Mouse (Mus musculus): ENCODE measurements around the gene Ankle1. TPM values are rescaled to one million over a fixed set of nuclear protein-coding genes. Genes with fewer than 3 reads are reported as not detected.
A peak's percentile ranks its signal among the peaks of the same experiment; 100 is the strongest.

Ankle1 gene
- polyA plus RNA-seq, 1 experiment from 2014 or later, result 20.8 TPM

DNA sequence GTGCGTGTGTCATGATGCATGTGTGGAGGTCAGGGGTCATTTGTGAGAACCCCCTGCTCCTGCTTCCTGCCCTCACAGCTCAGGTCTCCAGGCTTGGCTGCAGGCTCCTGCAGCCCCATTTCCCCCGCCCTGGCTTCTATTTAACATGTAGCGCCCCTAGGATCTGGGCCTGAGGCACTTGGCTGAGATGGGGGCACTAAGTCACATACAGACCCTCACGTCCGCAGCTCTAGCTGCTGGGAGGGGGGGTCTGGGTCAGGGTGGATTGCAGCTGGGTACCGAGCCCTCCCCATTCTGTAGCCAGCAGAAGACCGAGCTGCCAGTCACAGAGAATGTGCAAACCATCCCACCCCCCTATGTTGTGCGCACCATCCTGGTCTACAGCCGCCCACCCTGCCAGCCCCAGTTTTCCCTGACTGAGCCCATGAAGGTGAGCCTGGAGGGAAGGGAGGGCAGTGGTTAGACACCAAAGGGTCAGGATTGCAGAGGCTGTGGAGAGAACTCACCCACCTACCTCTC, 3.3 kb upstream of the Ankle1 start:
- Histone ChIP-seq H3K4me1 (replicated peaks; ENCODE audit: control insufficient read depth, insufficient read depth, low read length) (peaks cover 10% of the 10 kb centered on the region), H3K27me3 (ENCODE audit: control insufficient read depth, insufficient read depth, low read length) (no peaks in the 10 kb centered on the region), H3K4me2 (replicated peaks; ENCODE audit: low read depth, low read length) (no peak overlapping the region), H3K9ac (ENCODE audit: low read depth, low read length) (no peak overlapping the region), H3K27ac (ENCODE audit: low read depth, low read length) (no peak overlapping the region), H3K36me3 (ENCODE audit: control insufficient read depth, insufficient read depth, low read length) (0 out of 2 replicates have a peak, but pooled peaks cover 7% of the 10 kb centered on the region), H3K9me3 (ENCODE audit: control insufficient read depth, low read length) (no peaks in the 10 kb centered on the region), H3K4me3 (ENCODE audit: low read depth, low read length) (no peak overlapping the region)
- ATAC-seq (ENCODE audit: low FRiP score), result no peak
- 86% methylated on average over 9 of the region's 9 CpGs for WGBS
- DNase-seq (ENCODE audit: low spot score), result no peak

DNA sequence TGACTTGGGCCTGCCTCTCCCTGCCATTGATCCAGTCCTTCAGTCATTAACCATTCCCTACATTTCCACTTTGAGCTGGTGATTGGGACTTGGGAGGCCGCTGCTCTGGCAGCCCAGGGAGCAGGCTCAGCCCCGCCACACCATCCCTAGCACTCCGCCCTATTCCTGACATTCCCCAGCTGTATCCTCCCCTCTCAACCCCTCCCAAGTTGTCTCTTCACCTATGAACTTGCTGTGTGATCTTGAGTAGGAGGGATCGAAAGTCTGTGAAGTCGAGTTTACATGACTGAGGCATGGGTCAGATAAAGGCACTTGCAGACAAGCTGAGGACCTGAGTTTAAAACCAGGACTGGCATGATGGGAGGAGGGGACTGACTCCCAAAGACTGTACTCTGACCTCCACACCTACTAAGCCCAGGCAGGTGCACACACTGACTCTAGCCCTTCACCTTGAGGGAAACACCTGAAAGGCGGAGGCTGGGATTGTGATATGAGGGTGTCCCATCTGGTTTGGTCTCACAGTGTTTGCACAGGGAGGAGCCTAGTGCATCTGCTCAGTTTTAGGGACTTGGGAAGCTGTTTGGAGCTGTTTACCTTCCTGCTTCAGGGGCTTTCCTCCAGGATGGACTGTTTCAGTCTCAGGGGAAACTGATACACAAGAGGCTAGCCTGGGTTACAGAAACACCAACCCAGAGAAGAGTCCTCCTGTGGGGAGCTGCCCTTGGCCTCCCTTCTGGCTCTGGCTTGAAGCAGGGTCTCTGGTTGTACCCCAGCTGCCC, 2.5 kb upstream of the Ankle1 start:
- WGBS, result 88% methylated on average over 6 of the region's 6 CpGs
- Histone ChIP-seq H3K27ac (ENCODE audit: low read depth, low read length) (no peak overlapping the region), H3K4me2 (replicated peaks; ENCODE audit: low read depth, low read length) (no peak overlapping the region), H3K9me3 (ENCODE audit: control insufficient read depth, low read length) (no peaks in the 10 kb centered on the region), H3K36me3 (ENCODE audit: control insufficient read depth, insufficient read depth, low read length) (0 out of 2 replicates have a peak, but pooled peaks cover 7% of the 10 kb centered on the region), H3K4me3 (ENCODE audit: low read depth, low read length) (no peak overlapping the region), H3K27me3 (ENCODE audit: control insufficient read depth, insufficient read depth, low read length) (no peaks in the 10 kb centered on the region), H3K4me1 (replicated peaks; ENCODE audit: control insufficient read depth, insufficient read depth, low read length) (0 out of 2 replicates have a peak, but pooled peaks cover 7% of the 10 kb centered on the region), H3K9ac (ENCODE audit: low read depth, low read length) (no peak overlapping the region)
- ATAC-seq (ENCODE audit: low FRiP score), result no peak
- no peak for DNase-seq (ENCODE audit: low spot score)

DNA sequence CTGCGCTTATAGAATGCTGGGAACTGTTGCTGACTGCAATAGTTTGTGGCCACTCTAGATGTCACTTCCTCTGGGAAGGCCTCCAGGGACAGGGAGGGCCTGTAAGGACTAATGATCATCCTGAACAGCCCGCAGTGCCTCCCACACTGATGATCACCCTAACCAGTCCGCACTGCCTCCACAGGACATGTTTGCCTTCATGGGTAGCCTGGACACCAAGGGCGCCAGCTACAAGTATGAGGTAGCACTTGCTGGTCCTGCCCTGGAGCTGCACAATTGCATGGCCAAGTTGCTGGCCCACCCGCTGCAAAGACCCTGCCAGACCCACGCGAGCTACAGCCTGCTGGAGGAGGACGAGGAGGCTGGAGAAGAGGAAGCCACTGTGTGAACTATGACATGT, 1.8 kb upstream of the Ankle1 start:
- WGBS, result 96% methylated on average over 8 of the region's 8 CpGs
- no peak for DNase-seq (ENCODE audit: low spot score)
- no peak for ATAC-seq (ENCODE audit: low FRiP score)
- no peaks in the 10 kb centered on the region for H3K27me3 ChIP-seq (ENCODE audit: control insufficient read depth, insufficient read depth, low read length)
- 0 out of 2 replicates have a peak, but pooled peaks cover 3% of the 10 kb centered on the region for H3K36me3 ChIP-seq (ENCODE audit: control insufficient read depth, insufficient read depth, low read length)
- H3K4me1 ChIP-seq (replicated peaks; ENCODE audit: control insufficient read depth, insufficient read depth, low read length), result 0 out of 2 replicates have a peak, but pooled peaks cover 7% of the 10 kb centered on the region
- no peak overlapping the region for H3K27ac ChIP-seq (ENCODE audit: low read depth, low read length)
- no peak overlapping the region for H3K9ac ChIP-seq (ENCODE audit: low read depth, low read length)
- no peak overlapping the region for H3K4me3 ChIP-seq (ENCODE audit: low read depth, low read length)
- H3K9me3 ChIP-seq (ENCODE audit: control insufficient read depth, low read length), result no peaks in the 10 kb centered on the region
- no peak overlapping the region for H3K4me2 ChIP-seq (replicated peaks; ENCODE audit: low read depth, low read length)

DNA sequence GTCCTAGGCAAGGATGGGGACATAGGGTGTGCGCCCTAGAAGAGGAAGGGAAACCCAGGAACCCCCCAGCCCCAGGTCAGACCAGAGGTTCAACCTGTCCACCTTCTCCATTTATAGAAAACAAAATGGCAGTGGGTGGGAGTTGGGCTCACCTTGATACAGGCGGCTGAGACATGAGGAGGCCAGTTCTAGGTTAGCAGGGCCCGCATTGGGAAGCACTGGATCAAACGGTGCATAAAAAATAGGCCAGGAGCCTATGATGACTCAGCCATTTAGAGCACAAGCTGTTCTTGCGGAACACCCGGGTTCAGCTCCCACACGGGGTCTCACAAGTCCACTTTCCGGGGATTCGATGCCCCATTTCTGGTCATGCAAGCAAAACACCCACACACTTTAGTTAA, 859 bp upstream of the Ankle1 start:
- Histone ChIP-seq H3K9ac (ENCODE audit: low read depth, low read length) (no peak overlapping the region), H3K4me3 (ENCODE audit: low read depth, low read length) (no peak overlapping the region), H3K27me3 (ENCODE audit: control insufficient read depth, insufficient read depth, low read length) (no peaks in the 10 kb centered on the region), H3K36me3 (ENCODE audit: control insufficient read depth, insufficient read depth, low read length) (0 out of 2 replicates have a peak, but pooled peaks cover 3% of the 10 kb centered on the region), H3K27ac (ENCODE audit: low read depth, low read length) (no peak overlapping the region), H3K4me2 (replicated peaks; ENCODE audit: low read depth, low read length) (no peak overlapping the region), H3K9me3 (ENCODE audit: control insufficient read depth, low read length) (no peaks in the 10 kb centered on the region), H3K4me1 (replicated peaks; ENCODE audit: control insufficient read depth, insufficient read depth, low read length) (0 out of 2 replicates have a peak, but pooled peaks cover 7% of the 10 kb centered on the region)
- no peak for ATAC-seq (ENCODE audit: low FRiP score)
- WGBS, result 86% methylated on average over 9 of the region's 9 CpGs
- DNase-seq (ENCODE audit: low spot score), result no peak

DNA sequence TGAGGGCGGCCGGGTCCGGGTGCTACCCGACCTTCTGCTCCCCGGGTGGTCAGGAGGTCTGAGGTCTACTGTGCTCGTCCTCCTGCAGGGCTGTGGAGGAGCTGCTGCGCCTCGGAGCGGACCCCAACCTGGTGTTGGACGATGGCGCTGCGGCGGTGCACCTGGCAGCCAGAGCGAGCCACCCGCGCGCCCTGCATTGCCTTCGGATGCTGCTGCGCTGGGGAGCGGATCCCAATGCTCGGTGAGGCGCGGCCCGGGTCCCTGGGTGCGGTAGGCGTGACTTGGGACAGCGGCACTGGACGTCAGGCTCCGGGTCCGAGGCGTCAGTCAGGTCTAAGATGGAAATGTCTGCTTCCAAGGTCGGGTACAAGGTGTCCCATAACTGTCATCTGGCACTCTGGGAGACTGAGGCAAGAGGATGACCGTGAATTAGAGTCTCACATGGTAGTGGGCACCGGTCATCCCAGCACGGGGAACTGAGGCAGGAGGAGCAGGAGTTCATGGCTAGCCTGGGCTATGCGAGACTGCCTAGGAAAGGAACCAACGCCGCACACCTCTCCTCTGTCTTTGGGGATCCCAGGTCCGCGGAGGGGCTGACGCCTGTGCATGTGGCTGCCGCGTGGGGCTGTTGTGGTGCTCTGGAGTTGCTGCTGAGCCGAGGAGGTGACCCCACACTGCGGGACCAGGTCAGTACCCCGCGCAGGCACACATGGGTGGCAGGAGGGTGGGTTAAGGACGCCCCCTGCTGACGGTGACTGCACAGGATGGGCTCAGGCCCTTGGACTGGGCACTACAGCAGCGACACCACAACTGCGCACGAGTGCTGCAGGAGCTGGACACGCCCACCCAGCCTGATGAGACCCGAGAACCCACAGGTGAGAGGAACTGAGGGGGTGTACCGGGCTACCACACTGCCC, 547 bp downstream of the Ankle1 start:
- H3K27ac ChIP-seq (ENCODE audit: low read depth, low read length), result no peak overlapping the region
- ATAC-seq (ENCODE audit: low FRiP score), result peak; percentile 82
- WGBS, result under 1% methylated on average over 55 of the region's 55 CpGs

DNA sequence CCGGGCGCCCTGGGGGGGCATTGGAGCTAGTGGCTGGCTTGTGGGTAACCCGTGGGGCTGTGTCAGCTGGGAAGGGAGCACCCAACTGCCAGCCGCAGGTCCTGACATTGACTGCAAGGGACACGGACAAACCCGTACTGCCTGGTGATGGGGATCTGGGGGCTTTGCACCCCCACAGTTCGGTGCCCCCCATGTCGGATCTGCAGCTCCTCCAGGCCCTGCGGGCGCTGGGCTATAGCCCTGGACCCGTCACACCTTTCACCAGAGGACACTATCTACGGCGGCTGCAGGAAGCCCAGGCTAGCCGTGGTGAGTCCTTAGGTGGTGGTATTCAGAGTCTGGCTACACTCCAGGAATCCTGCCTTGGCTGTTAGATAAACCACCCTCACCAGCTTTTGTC, 1.6 kb downstream of the Ankle1 start:
- Histone ChIP-seq H3K27me3 (ENCODE audit: control insufficient read depth, insufficient read depth, low read length) (no peaks in the 10 kb centered on the region), H3K4me3 (ENCODE audit: low read depth, low read length) (no peak overlapping the region), H3K4me1 (replicated peaks; ENCODE audit: control insufficient read depth, insufficient read depth, low read length) (0 out of 2 replicates have a peak, but pooled peaks cover 7% of the 10 kb centered on the region), H3K9ac (ENCODE audit: low read depth, low read length) (no peak overlapping the region), H3K9me3 (ENCODE audit: control insufficient read depth, low read length) (no peaks in the 10 kb centered on the region), H3K4me2 (replicated peaks; ENCODE audit: low read depth, low read length) (no peak overlapping the region), H3K27ac (ENCODE audit: low read depth, low read length) (no peak overlapping the region), H3K36me3 (ENCODE audit: control insufficient read depth, insufficient read depth, low read length) (0 out of 2 replicates have a peak, but pooled peaks cover 3% of the 10 kb centered on the region)
- ATAC-seq (ENCODE audit: low FRiP score), result no peak
- WGBS, result 92% methylated on average over 14 of the region's 14 CpGs
- no peak for DNase-seq (ENCODE audit: low spot score)

More for the DNA sequence above, 547 bp downstream of the Ankle1 start:
- H3K4me3 ChIP-seq (ENCODE audit: low read depth, low read length), result peak overlapping the region; percentile 64
- H3K4me1 ChIP-seq (replicated peaks; ENCODE audit: control insufficient read depth, insufficient read depth, low read length), result 0 out of 2 replicates have a peak, but pooled peaks cover 7% of the 10 kb centered on the region
- DNase-seq (ENCODE audit: low spot score), result peak; percentile 82
- 0 out of 2 replicates have a peak, but pooled peaks cover 3% of the 10 kb centered on the region for H3K36me3 ChIP-seq (ENCODE audit: control insufficient read depth, insufficient read depth, low read length)
- no peaks in the 10 kb centered on the region for H3K27me3 ChIP-seq (ENCODE audit: control insufficient read depth, insufficient read depth, low read length)
- H3K9me3 ChIP-seq (ENCODE audit: control insufficient read depth, low read length), result no peaks in the 10 kb centered on the region
- peak overlapping the region; percentile 86 for H3K4me2 ChIP-seq (replicated peaks; ENCODE audit: low read depth, low read length)
- H3K9ac ChIP-seq (ENCODE audit: low read depth, low read length), result peak overlapping the region; percentile 79

DNA sequence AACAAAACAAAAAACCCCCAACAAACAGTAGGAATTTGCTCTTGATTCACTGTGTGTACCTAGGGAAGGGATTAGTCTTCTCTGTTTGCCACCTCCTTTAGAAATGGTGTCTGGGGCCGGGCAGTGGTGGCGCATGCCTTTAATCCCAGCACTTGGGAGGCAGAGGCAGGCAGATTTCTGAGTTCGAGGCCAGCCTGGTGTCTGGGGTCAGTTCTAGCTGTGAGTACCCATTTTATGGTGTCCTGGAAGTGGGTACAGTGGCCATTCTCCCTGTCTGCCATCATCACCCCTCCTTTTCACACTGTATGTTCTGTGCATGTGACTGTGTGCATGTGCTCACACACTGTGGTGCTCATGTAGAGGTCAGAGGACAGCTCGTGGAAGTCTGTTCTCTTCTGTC, 2.4 kb downstream of the Ankle1 start:
- no peak for ATAC-seq (ENCODE audit: low FRiP score)
- WGBS, result 96% methylated on average over 4 of the region's 4 CpGs

DNA sequence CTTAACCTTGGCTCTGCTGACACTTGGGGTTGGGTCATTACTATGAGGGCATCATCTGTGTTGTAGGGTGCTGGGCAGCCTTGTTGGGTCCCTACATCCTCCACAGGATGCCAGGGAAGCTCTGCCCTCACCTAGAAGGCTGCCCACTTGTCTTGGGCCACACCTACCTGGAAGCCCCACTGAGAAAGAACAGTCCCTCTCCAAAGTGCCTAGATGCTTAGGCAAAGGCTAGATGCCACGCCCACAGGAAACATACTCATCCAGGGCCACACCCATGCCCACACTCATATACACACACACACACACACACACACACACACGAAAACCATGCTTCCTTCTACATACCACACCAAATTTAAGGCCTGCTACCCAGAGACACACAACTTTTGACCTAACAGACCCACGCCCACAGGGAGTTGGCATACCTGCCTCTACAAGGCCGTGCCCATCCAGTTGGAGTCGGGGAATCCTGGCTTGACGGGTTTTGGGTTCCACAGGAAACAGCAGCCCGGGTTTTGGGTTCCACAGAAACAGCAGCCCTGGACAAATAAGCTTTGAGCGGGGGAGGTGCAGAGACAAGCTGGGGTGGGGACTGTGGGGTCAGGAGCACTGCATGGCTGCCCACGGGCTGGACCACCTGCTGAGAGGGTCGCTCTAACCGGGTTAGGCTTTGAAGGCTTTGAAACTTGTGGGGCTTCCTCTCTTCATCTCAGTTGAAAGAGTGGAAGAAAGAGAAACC, 5.9 kb downstream of the Ankle1 start:
- Histone ChIP-seq H3K27ac (ENCODE audit: low read depth, low read length) (no peak overlapping the region), H3K4me3 (ENCODE audit: low read depth, low read length) (no peak overlapping the region), H3K9me3 (ENCODE audit: control insufficient read depth, low read length) (no peaks in the 10 kb centered on the region), H3K4me1 (replicated peaks; ENCODE audit: control insufficient read depth, insufficient read depth, low read length) (0 out of 2 replicates have a peak, but pooled peaks cover 2% of the 10 kb centered on the region), H3K9ac (ENCODE audit: low read depth, low read length) (no peak overlapping the region), H3K27me3 (ENCODE audit: control insufficient read depth, insufficient read depth, low read length) (no peaks in the 10 kb centered on the region), H3K4me2 (replicated peaks; ENCODE audit: low read depth, low read length) (no peak overlapping the region), H3K36me3 (ENCODE audit: control insufficient read depth, insufficient read depth, low read length) (0 out of 2 replicates have a peak, but pooled peaks cover 3% of the 10 kb centered on the region)
- no peak for DNase-seq (ENCODE audit: low spot score)
- WGBS, result 43% methylated on average over 11 of the region's 11 CpGs
- no peak for ATAC-seq (ENCODE audit: low FRiP score)

More for the DNA sequence above, 2.4 kb downstream of the Ankle1 start:
- Histone ChIP-seq H3K9ac (ENCODE audit: low read depth, low read length) (no peak overlapping the region), H3K9me3 (ENCODE audit: control insufficient read depth, low read length) (no peaks in the 10 kb centered on the region), H3K4me3 (ENCODE audit: low read depth, low read length) (no peak overlapping the region), H3K36me3 (ENCODE audit: control insufficient read depth, insufficient read depth, low read length) (0 out of 2 replicates have a peak, but pooled peaks cover 3% of the 10 kb centered on the region), H3K27me3 (ENCODE audit: control insufficient read depth, insufficient read depth, low read length) (no peaks in the 10 kb centered on the region), H3K4me2 (replicated peaks; ENCODE audit: low read depth, low read length) (no peak overlapping the region), H3K27ac (ENCODE audit: low read depth, low read length) (no peak overlapping the region), H3K4me1 (replicated peaks; ENCODE audit: control insufficient read depth, insufficient read depth, low read length) (0 out of 2 replicates have a peak, but pooled peaks cover 7% of the 10 kb centered on the region)
- DNase-seq (ENCODE audit: low spot score), result no peak
